Mouse (Mus musculus): ENCODE measurements around the gene Pianp. TPM values are rescaled to one million over a fixed set of nuclear protein-coding genes. Genes with fewer than 3 reads are reported as not detected.

The Pianp gene
- polyA plus RNA-seq (2015; fragmentation: Illumina TruSeq; extraction: RNeasy Lipid Tissue Mini Kit (QIAGEN cat#74804); ENCODE audit: insufficient read depth, low read depth, low replicate concordance) = 2.4 TPM

DNA sequence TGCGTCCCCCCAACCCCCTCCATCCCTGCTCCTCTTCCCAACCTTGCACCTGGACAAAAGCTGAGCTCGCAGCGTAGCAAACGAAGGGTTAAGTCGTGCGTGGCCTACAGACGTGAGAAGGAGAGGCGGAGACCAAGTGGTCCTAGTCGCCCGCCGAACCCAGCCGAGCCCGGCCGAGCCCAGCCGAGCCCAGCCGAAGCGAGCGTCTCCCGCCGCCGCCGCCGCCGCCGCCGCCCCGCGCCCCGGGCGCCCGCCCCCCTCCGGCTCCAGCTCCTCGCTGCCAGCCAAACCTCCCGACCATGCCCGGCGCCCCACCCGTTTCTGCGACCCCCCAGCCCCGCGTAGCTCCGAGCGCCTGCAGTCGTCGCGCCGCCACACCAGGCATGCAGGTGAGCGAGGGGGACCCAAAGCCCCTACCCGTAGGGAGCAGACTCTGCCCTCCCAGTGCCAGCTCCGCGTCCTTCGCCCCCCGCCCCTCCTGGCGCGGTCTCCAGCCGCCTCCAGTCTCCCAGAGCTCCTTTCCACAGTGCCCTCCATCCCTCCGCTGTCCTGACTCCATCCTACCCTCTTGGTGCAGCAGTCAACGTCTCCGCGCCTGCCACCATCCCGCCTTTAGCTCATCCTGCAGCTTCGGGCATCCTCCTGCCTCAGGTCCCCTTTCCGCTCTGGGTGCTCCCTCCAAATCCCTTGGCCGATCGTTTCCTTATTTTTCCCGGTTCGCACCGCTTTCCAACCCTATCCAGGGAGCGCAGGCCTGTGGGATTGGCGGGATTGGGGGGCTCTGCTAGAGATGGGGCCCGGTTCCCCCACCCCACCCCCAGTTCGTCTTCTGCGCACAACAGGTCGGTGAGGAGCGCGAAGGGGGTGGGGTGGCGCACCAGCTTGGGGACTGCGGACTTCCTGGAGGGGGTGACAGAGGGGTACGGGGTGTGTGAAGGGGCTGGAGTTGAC is at the start of gene Pianp:
Gene Pianp (plus strand): TSS at position 144 of the 951 bp plus-strand sequence.

DNA sequence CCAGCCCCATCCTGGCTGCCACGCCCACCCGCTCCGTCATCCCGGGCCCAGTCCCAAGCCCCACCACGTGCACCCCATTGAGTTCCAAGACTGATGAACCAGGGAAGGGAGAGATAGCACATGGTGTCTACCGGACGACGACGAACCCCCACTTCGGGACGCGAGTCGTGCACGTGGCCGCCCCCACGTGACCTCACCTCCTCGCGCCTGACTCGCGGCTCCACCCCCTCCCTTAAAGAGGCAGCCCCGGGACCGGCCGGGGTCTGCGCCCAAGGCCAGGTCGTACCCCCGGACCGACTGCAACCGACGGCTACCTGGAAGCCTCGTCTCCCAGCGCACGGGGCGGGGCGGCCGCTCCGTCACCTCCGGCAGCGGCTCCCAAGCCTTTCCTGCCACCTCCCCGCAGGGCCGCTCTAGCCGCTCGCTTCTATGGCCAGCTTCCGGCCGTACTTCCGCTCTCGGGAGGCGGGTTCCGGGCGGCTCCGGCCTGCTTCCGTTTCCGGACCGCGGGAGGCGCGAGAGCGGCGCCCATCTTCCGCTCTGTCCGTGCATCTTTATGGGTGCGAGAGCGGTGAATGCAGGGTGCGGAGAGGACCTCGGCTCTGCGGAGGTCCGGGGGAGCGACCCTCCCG is 31.3 kb upstream of the Pianp start, which contains the start of gene Cops7a:
Gene Cops7a (minus strand): TSS at position 451 of the 632 bp plus-strand sequence.

DNA sequence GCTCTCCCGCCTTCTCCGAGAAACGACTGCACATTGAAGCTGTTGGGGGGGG is 12.5 kb downstream of the Pianp start, which contains the start of gene Zfp384:
Gene Zfp384 (plus strand): TSS at position 17 of the 52 bp plus-strand sequence.

DNA sequence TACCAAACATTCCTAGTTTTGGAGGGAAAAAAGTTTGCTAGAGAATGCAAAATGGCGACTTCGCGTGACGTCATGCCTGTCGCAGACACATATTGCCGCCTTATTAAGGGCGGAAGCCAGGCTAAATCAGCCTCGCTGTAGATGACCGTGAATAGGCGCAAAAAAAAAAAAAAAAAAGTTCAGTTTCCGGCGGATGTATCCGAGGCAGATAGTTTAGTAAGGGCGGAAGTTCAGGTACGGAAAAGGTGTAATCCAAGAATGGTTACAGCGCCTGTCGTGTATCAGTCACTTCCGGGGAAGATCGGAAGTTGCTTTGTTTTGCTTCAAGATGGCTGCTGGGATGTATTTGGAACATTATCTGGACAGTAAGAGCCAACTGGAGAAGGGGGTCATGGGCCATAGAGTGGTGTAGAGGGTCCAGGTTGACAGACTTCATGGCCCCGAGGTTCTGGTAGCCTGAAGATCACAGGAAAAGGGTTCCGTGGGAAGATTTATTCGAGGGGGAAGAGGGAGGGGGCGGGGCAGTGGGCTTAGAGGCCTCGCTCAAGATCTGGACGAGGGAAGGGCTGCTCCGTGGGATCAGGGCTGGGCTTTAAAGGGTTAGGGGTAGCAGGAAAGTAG is 43.1 kb downstream of the Pianp start, which contains the start of gene Ing4:
Gene Ing4 (plus strand): TSS at position 228 of the 621 bp plus-strand sequence.

DNA sequence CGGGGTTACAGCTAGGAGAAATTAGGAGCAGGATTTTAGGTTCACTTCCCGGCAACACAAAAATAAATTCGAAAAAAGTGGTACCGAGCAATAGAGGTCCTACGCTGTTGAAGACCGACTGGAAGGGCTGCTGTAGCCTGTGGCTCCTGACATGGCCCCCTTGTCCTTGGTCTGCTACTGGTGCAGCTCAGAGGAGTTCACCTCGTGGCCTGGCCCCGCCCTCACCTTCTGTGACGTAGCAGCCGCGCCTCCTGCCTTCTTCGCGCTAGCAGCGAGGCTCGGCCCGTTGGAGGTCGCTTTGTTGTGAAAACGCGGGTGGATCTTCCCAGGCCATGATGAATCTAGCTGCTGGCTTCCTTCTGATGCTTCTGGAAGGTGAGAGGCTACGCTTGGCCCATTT is 53.2 kb downstream of the Pianp start, which contains the start of gene Acrbp:
Gene Acrbp (plus strand): TSS at position 12 of the 400 bp plus-strand sequence.

Other genes with a start within 250 kb of the Pianp start
- gene Gm45234, start 240.7 kb upstream of the Pianp start, polyA plus RNA-seq (2015; fragmentation: Illumina TruSeq; extraction: RNeasy Lipid Tissue Mini Kit (QIAGEN cat#74804); ENCODE audit: insufficient read depth, low read depth, low replicate concordance) = 0.89 TPM
- 10.0 TPM for gene Atn1, start 240.2 kb upstream of the Pianp start, polyA plus RNA-seq (2015; fragmentation: Illumina TruSeq; extraction: RNeasy Lipid Tissue Mini Kit (QIAGEN cat#74804); ENCODE audit: insufficient read depth, low read depth, low replicate concordance)
- 4.1 TPM for gene Eno2, start 227.0 kb upstream of the Pianp start, polyA plus RNA-seq (2015; fragmentation: Illumina TruSeq; extraction: RNeasy Lipid Tissue Mini Kit (QIAGEN cat#74804); ENCODE audit: insufficient read depth, low read depth, low replicate concordance)
- 0.98 TPM for gene Lrrc23, start 217.0 kb upstream of the Pianp start, polyA plus RNA-seq (2015; fragmentation: Illumina TruSeq; extraction: RNeasy Lipid Tissue Mini Kit (QIAGEN cat#74804); ENCODE audit: insufficient read depth, low read depth, low replicate concordance)
- gene Spsb2, start 188.0 kb upstream of the Pianp start, polyA plus RNA-seq (2015; fragmentation: Illumina TruSeq; extraction: RNeasy Lipid Tissue Mini Kit (QIAGEN cat#74804); ENCODE audit: insufficient read depth, low read depth, low replicate concordance) = 4.9 TPM
- gene Tpi1, start 182.4 kb upstream of the Pianp start, polyA plus RNA-seq (2015; fragmentation: Illumina TruSeq; extraction: RNeasy Lipid Tissue Mini Kit (QIAGEN cat#74804); ENCODE audit: insufficient read depth, low read depth, low replicate concordance) = 34.3 TPM
- 17.3 TPM for gene Usp5, start 167.2 kb upstream of the Pianp start, polyA plus RNA-seq (2015; fragmentation: Illumina TruSeq; extraction: RNeasy Lipid Tissue Mini Kit (QIAGEN cat#74804); ENCODE audit: insufficient read depth, low read depth, low replicate concordance)
- gene Cdca3, start 167.1 kb upstream of the Pianp start, polyA plus RNA-seq (2015; fragmentation: Illumina TruSeq; extraction: RNeasy Lipid Tissue Mini Kit (QIAGEN cat#74804); ENCODE audit: insufficient read depth, low read depth, low replicate concordance) = 0.87 TPM
- gene Gnb3, start 156.4 kb upstream of the Pianp start, polyA plus RNA-seq (2015; fragmentation: Illumina TruSeq; extraction: RNeasy Lipid Tissue Mini Kit (QIAGEN cat#74804); ENCODE audit: insufficient read depth, low read depth, low replicate concordance) = 0.46 TPM
- 8.8 TPM for gene P3h3, start 138.9 kb upstream of the Pianp start, polyA plus RNA-seq (2015; fragmentation: Illumina TruSeq; extraction: RNeasy Lipid Tissue Mini Kit (QIAGEN cat#74804); ENCODE audit: insufficient read depth, low read depth, low replicate concordance)
- gene Gpr162, start 132.7 kb upstream of the Pianp start, polyA plus RNA-seq (2015; fragmentation: Illumina TruSeq; extraction: RNeasy Lipid Tissue Mini Kit (QIAGEN cat#74804); ENCODE audit: insufficient read depth, low read depth, low replicate concordance) = not detected
- not detected for gene Cd4, start 108.5 kb upstream of the Pianp start, polyA plus RNA-seq (2015; fragmentation: Illumina TruSeq; extraction: RNeasy Lipid Tissue Mini Kit (QIAGEN cat#74804); ENCODE audit: insufficient read depth, low read depth, low replicate concordance)
- gene Lag3, start 85.0 kb upstream of the Pianp start, polyA plus RNA-seq (2015; fragmentation: Illumina TruSeq; extraction: RNeasy Lipid Tissue Mini Kit (QIAGEN cat#74804); ENCODE audit: insufficient read depth, low read depth, low replicate concordance) = 2.0 TPM
- 234 TPM for gene Ptms, start 76.6 kb upstream of the Pianp start, polyA plus RNA-seq (2015; fragmentation: Illumina TruSeq; extraction: RNeasy Lipid Tissue Mini Kit (QIAGEN cat#74804); ENCODE audit: insufficient read depth, low read depth, low replicate concordance)
- 42.2 TPM for gene Mlf2, start 65.3 kb upstream of the Pianp start, polyA plus RNA-seq (2015; fragmentation: Illumina TruSeq; extraction: RNeasy Lipid Tissue Mini Kit (QIAGEN cat#74804); ENCODE audit: insufficient read depth, low read depth, low replicate concordance)
- gene Cops7a, start 31.2 kb upstream of the Pianp start, polyA plus RNA-seq (2015; fragmentation: Illumina TruSeq; extraction: RNeasy Lipid Tissue Mini Kit (QIAGEN cat#74804); ENCODE audit: insufficient read depth, low read depth, low replicate concordance) = 22.9 TPM
- gene Zfp384, start 12.5 kb downstream of the Pianp start, polyA plus RNA-seq (2015; fragmentation: Illumina TruSeq; extraction: RNeasy Lipid Tissue Mini Kit (QIAGEN cat#74804); ENCODE audit: insufficient read depth, low read depth, low replicate concordance) = 19.0 TPM
- gene Ing4, start 43.1 kb downstream of the Pianp start, polyA plus RNA-seq (2015; fragmentation: Illumina TruSeq; extraction: RNeasy Lipid Tissue Mini Kit (QIAGEN cat#74804); ENCODE audit: insufficient read depth, low read depth, low replicate concordance) = 15.3 TPM
- 13.7 TPM for gene Acrbp, start 53.0 kb downstream of the Pianp start, polyA plus RNA-seq (2015; fragmentation: Illumina TruSeq; extraction: RNeasy Lipid Tissue Mini Kit (QIAGEN cat#74804); ENCODE audit: insufficient read depth, low read depth, low replicate concordance)
- not detected for gene Lpar5, start 71.2 kb downstream of the Pianp start, polyA plus RNA-seq (2015; fragmentation: Illumina TruSeq; extraction: RNeasy Lipid Tissue Mini Kit (QIAGEN cat#74804); ENCODE audit: insufficient read depth, low read depth, low replicate concordance)
- gene Chd4, start 99.3 kb downstream of the Pianp start, polyA plus RNA-seq (2015; fragmentation: Illumina TruSeq; extraction: RNeasy Lipid Tissue Mini Kit (QIAGEN cat#74804); ENCODE audit: insufficient read depth, low read depth, low replicate concordance) = 21.1 TPM
- 5.7 TPM for gene Nop2, start 135.2 kb downstream of the Pianp start, polyA plus RNA-seq (2015; fragmentation: Illumina TruSeq; extraction: RNeasy Lipid Tissue Mini Kit (QIAGEN cat#74804); ENCODE audit: insufficient read depth, low read depth, low replicate concordance)
- gene Iffo1, start 148.5 kb downstream of the Pianp start, polyA plus RNA-seq (2015; fragmentation: Illumina TruSeq; extraction: RNeasy Lipid Tissue Mini Kit (QIAGEN cat#74804); ENCODE audit: insufficient read depth, low read depth, low replicate concordance) = 7.2 TPM
- 116 TPM for gene Gapdh, start 169.8 kb downstream of the Pianp start, polyA plus RNA-seq (2015; fragmentation: Illumina TruSeq; extraction: RNeasy Lipid Tissue Mini Kit (QIAGEN cat#74804); ENCODE audit: insufficient read depth, low read depth, low replicate concordance)
- gene Ncapd2, start 195.0 kb downstream of the Pianp start, polyA plus RNA-seq (2015; fragmentation: Illumina TruSeq; extraction: RNeasy Lipid Tissue Mini Kit (QIAGEN cat#74804); ENCODE audit: insufficient read depth, low read depth, low replicate concordance) = 11.3 TPM
- gene Mrpl51, start 195.1 kb downstream of the Pianp start, polyA plus RNA-seq (2015; fragmentation: Illumina TruSeq; extraction: RNeasy Lipid Tissue Mini Kit (QIAGEN cat#74804); ENCODE audit: insufficient read depth, low read depth, low replicate concordance) = 27.0 TPM
- 4.9 TPM for gene Vamp1, start 218.9 kb downstream of the Pianp start, polyA plus RNA-seq (2015; fragmentation: Illumina TruSeq; extraction: RNeasy Lipid Tissue Mini Kit (QIAGEN cat#74804); ENCODE audit: insufficient read depth, low read depth, low replicate concordance)
- gene Tapbpl, start 235.2 kb downstream of the Pianp start, polyA plus RNA-seq (2015; fragmentation: Illumina TruSeq; extraction: RNeasy Lipid Tissue Mini Kit (QIAGEN cat#74804); ENCODE audit: insufficient read depth, low read depth, low replicate concordance) = 4.7 TPM
- not detected for gene Cd27, start 240.3 kb downstream of the Pianp start, polyA plus RNA-seq (2015; fragmentation: Illumina TruSeq; extraction: RNeasy Lipid Tissue Mini Kit (QIAGEN cat#74804); ENCODE audit: insufficient read depth, low read depth, low replicate concordance)

Data from pancreas, adult 10 weeks (tissue).